Mouse (Mus musculus) erythroblast, embryonic 14.5 days (primary cell): ENCODE measurements around the gene Akr7a5.

ENCODE experiments used
- GATA1 ChIP-seq: IDR thresholded peaks from 2 replicates; pipeline ENCODE4 v1.6.1; 2012; ENCODE audit warnings: low read length, inconsistent platforms, mixed read lengths
- TAL1 ChIP-seq: IDR thresholded peaks from 3 replicates; pipeline ENCODE4 v1.6.1; 2012; ENCODE audit warnings: low read length, inconsistent platforms, mixed read lengths

- TF ChIP-seq GATA1 (no peak), TAL1 (no peak)
These were observed 41.6 kb downstream of the Akr7a5 start, which contains the start of the genes Mrto4, Emc1 and Ubr4 for GRCm38 (mm10) chr4:139351931-139352711.
